Mouse (Mus musculus): Measurements from ENCODE around the gene Bcl2l14.
A peak's percentile ranks its signal among the peaks of the same experiment; 100 is the strongest.

Gene Bcl2l14

GRCm38 (mm10) chr6:134407226-134407625 lies 11.1 kb downstream of the Bcl2l14 start:
- DNase-seq = peak; percentile 34

- peak; percentile 56 for DNase-seq
Measured at GRCm38 (mm10) chr6:134413706-134414531, 17.8 kb downstream of the Bcl2l14 start.

- no peak for DNase-seq
Measured at GRCm38 (mm10) chr6:134414532-134414883, 18.4 kb downstream of the Bcl2l14 start.

- no peak for DNase-seq
Measured at GRCm38 (mm10) chr6:134416556-134417105, 20.5 kb downstream of the Bcl2l14 start.

- DNase-seq = no peak
Measured at GRCm38 (mm10) chr6:134417886-134418285, 21.8 kb downstream of the Bcl2l14 start.

GRCm38 (mm10) chr6:134420375-134420774 lies 24.3 kb downstream of the Bcl2l14 start:
- no peak for DNase-seq

GRCm38 (mm10) chr6:134421921-134422320 lies 25.8 kb downstream of the Bcl2l14 start:
- no peak for DNase-seq

GRCm38 (mm10) chr6:134425216-134425717 lies 29.1 kb downstream of the Bcl2l14 start:
- peak; percentile 83 for DNase-seq

- no peak for DNase-seq
Measured at GRCm38 (mm10) chr6:134427165-134427564, 31.0 kb downstream of the Bcl2l14 start.

GRCm38 (mm10) chr6:134428455-134428854 lies 32.3 kb downstream of the Bcl2l14 start:
- no peak for DNase-seq

- DNase-seq = peak; percentile 43
Measured at GRCm38 (mm10) chr6:134430161-134430799, 34.2 kb downstream of the Bcl2l14 start.

- DNase-seq = no peak
Measured at GRCm38 (mm10) chr6:134431583-134431982, 35.5 kb downstream of the Bcl2l14 start.

- DNase-seq = no peak
Measured at GRCm38 (mm10) chr6:134433281-134433680, 37.2 kb downstream of the Bcl2l14 start.

- DNase-seq = no peak
Measured at GRCm38 (mm10) chr6:134434044-134434443, 37.9 kb downstream of the Bcl2l14 start.

GRCm38 (mm10) chr6:134434866-134435390 lies 38.8 kb downstream of the Bcl2l14 start:
- DNase-seq = no peak

- no peak for DNase-seq
Measured at GRCm38 (mm10) chr6:134436955-134437354, 40.8 kb downstream of the Bcl2l14 start.

GRCm38 (mm10) chr6:134439401-134440021 lies 43.4 kb downstream of the Bcl2l14 start:
- peak; percentile 21 for DNase-seq

GRCm38 (mm10) chr6:134440023-134440422 lies 43.9 kb downstream of the Bcl2l14 start:
- DNase-seq = no peak

GRCm38 (mm10) chr6:134441716-134442115 lies 45.6 kb downstream of the Bcl2l14 start:
- no peak for DNase-seq

GRCm38 (mm10) chr6:134442219-134442618 lies 46.1 kb downstream of the Bcl2l14 start:
- no peak for DNase-seq

GRCm38 (mm10) chr6:134443198-134443904 lies 47.2 kb downstream of the Bcl2l14 start:
- DNase-seq = peak; percentile 42

GRCm38 (mm10) chr6:134443925-134444324 lies 47.8 kb downstream of the Bcl2l14 start:
- DNase-seq = no peak

Data from kidney, postnatal 14 days (tissue).